Comparison of ENCODE assay signal across 8 mouse cellular contexts in the genomic region with DNA sequence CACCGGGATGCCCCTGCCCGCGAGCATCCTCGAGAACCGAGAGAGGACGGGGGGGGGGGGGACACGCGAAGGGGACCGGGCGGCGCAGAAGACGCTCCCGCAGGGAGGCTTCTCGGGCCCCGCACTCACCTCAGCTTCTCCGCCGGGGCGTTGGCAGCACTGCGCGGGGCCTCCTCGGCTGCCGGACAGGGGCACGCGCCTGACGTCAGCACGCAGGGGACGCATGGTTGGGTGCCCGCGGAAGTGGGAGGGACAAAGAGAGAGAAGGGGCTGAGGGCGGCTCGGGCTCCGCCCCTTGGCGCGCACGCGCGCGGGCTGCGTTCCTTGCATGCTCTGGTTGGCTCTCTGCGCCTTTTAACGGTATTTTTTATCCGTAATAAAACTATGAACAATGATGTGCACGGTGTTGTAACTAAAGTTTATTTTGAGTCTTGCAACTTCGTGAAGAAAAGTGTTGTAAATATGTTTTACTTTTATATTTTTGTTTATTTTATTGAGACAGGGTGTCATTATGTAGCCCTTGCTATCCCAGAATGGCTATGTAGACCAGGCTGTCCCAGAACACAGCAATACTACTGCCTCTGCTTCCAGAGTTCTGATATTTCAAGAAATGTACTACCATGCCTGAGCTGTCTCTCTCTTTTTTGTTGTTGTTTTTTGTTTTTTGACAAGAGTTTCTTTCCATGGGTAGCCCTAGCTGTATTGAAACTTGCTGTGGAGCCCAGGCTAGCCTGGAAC. TPM values are rescaled to one million over a fixed set of nuclear protein-coding genes. Genes with fewer than 3 reads are reported as not detected.
DNase-seq lines count a peak whose midpoint lies in the region; ATAC-seq lines count a peak whose summit lies in the region.

A gene (minus strand): TSS at position 204 of the 738 bp plus-strand sequence.

- peak; percentile 95 for ATAC-seq in megakaryocyte progenitor cell, adult 5-6 weeks (replicated peaks; ENCODE audit: poor library complexity)

- peak; percentile 98 for DNase-seq in adipocyte (ENCODE audit: low spot score)
- DNase-seq in embryo, embryonic 10 days (ENCODE audit: low spot score), result peak; percentile 98
- peak; percentile 98 for DNase-seq in gastrocnemius, postnatal 10 days
- peak; percentile 98 for DNase-seq in induced T-regulatory cell, adult 2 months (ENCODE audit: low read depth)
- DNase-seq in left cerebral cortex, adult 9 months (ENCODE audit: low spot score in 2 of 2), result peak; percentile 92 to 98
- peak; percentile 98 for DNase-seq in right cerebral cortex, postnatal 14 days
- peak; percentile 96 to 98 for DNase-seq in urinary bladder, postnatal 36 days (ENCODE audit: low spot score in 2 of 2)

RNA-seq across cellular contexts. Expression of the gene that starts here (rescaled TPM):
- total RNA-seq in gastrocnemius, postnatal 10 days (2021), result 100 to 1,000 TPM; 256 to 266 TPM
- 610 and 655 TPM in 2 replicates for total RNA-seq in megakaryocyte progenitor cell, adult 5-6 weeks (2015)
- 471 and 517 TPM in 2 replicates for total RNA-seq in megakaryocyte progenitor cell, adult 5-6 weeks (2017)

Comparison
In these comparisons a context has a peak if more than half of its experiments do, and no peak if none do; other contexts are left out.
1. Peak in every context shown above with its lines: DNase-seq and ATAC-seq.